ENCODE assay signal across 8 mouse cellular contexts in genomic region chr8:105852146-105852729, GRCm38 (mm10). TPM values are rescaled to one million over a fixed set of nuclear protein-coding genes. Genes with fewer than 3 reads are reported as not detected.
DNase-seq lines count a peak whose midpoint lies in the region; ATAC-seq and TF ChIP-seq lines count a peak whose summit lies in the region.

No protein-coding gene starts in this region.

- 81% methylated on average over 12 of the region's 12 CpGs for WGBS in hindbrain, embryonic 10.5 days
- 82% methylated on average over 12 of the region's 12 CpGs for WGBS in hindbrain, embryonic 11.5 days
- WGBS in hindbrain, embryonic 12.5 days = 81% methylated on average over 12 of the region's 12 CpGs
- WGBS in midbrain, embryonic 13.5 days = 79% methylated on average over 12 of the region's 12 CpGs

- H3K36me3 ChIP-seq in hindbrain, embryonic 10.5 days = peaks cover 30% of the 10 kb centered on the region
- no peaks in the 10 kb centered on the region for H3K36me3 ChIP-seq in hindbrain, embryonic 11.5 days (ENCODE audit: control insufficient read depth, insufficient read depth, low read length)
- H3K36me3 ChIP-seq in G1E (replicated peaks) = peaks cover 41% of the 10 kb centered on the region
- peaks cover 24% of the 10 kb centered on the region for H3K36me3 ChIP-seq in hindbrain, embryonic 12.5 days
- H3K36me3 ChIP-seq in midbrain, embryonic 13.5 days = peaks cover 25% of the 10 kb centered on the region

- H3K4me3 ChIP-seq in hindbrain, embryonic 10.5 days = peak overlapping the region; percentile 84
- no peak overlapping the region for H3K4me3 ChIP-seq in hindbrain, embryonic 11.5 days (ENCODE audit: low read depth, low read length)
- peak overlapping the region; percentile 77 for H3K4me3 ChIP-seq in G1E (ENCODE audit: low read depth, low read length)
- peak overlapping the region; percentile 77; the same call in 1 of the 2 replicates for H3K4me3 ChIP-seq in hindbrain, embryonic 12.5 days
- H3K4me3 ChIP-seq in midbrain, embryonic 13.5 days (replicated peaks) = peak overlapping the region; percentile 90; the same call in 1 of the 2 replicates

- DNase-seq in hindbrain, embryonic 10.5 days (ENCODE audit: low spot score) = peak; percentile 15
- DNase-seq in hindbrain, embryonic 11.5 days (ENCODE audit: low spot score) = no peak
- no peak for DNase-seq in G1E (ENCODE audit: low spot score)
- no peak for DNase-seq in gastrocnemius, adult 18-20 months (ENCODE audit: low spot score)
- no peak for DNase-seq in MN1 (ENCODE audit: low spot score)

- H3K27ac ChIP-seq in hindbrain, embryonic 10.5 days = peak overlapping the region; percentile 89; the same call in 1 of the 2 replicates
- no peak overlapping the region for H3K27ac ChIP-seq in hindbrain, embryonic 11.5 days (ENCODE audit: low read depth, low read length)
- H3K27ac ChIP-seq in hindbrain, embryonic 12.5 days = no peak overlapping the region
- H3K27ac ChIP-seq in midbrain, embryonic 13.5 days = no peak overlapping the region

- no peaks in the 10 kb centered on the region for H3K9me3 ChIP-seq in hindbrain, embryonic 10.5 days
- no peaks in the 10 kb centered on the region for H3K9me3 ChIP-seq in hindbrain, embryonic 11.5 days (ENCODE audit: control insufficient read depth, low read length)
- H3K9me3 ChIP-seq in G1E (replicated peaks) = no peaks in the 10 kb centered on the region
- H3K9me3 ChIP-seq in hindbrain, embryonic 12.5 days (replicated peaks) = no peaks in the 10 kb centered on the region
- H3K9me3 ChIP-seq in midbrain, embryonic 13.5 days = no peaks in the 10 kb centered on the region

- H3K27me3 ChIP-seq in hindbrain, embryonic 10.5 days (ENCODE audit: insufficient read depth, poor library complexity, severe bottlenecking) = no peaks in the 10 kb centered on the region
- no peaks in the 10 kb centered on the region for H3K27me3 ChIP-seq in hindbrain, embryonic 11.5 days (ENCODE audit: control insufficient read depth, insufficient read depth, low read length)
- H3K27me3 ChIP-seq in G1E (ENCODE audit: insufficient read depth, low read length) = no peaks in the 10 kb centered on the region
- no peaks in the 10 kb centered on the region for H3K27me3 ChIP-seq in hindbrain, embryonic 12.5 days
- no peaks in the 10 kb centered on the region for H3K27me3 ChIP-seq in midbrain, embryonic 13.5 days

- TF ChIP-seq CTCF in G1E (IDR thresholded peaks at IDR 0.05; ENCODE audit: low read depth, low read length) = no peak

- H3K9ac ChIP-seq in hindbrain, embryonic 11.5 days (ENCODE audit: low read depth, low read length) = no peak overlapping the region
- H3K9ac ChIP-seq in hindbrain, embryonic 12.5 days = no peak overlapping the region
- H3K9ac ChIP-seq in midbrain, embryonic 13.5 days (replicated peaks) = no peak overlapping the region

- H3K4me1 ChIP-seq in hindbrain, embryonic 10.5 days (replicated peaks) = peaks cover 37% of the 10 kb centered on the region
- H3K4me1 ChIP-seq in hindbrain, embryonic 11.5 days (replicated peaks; ENCODE audit: control insufficient read depth, insufficient read depth, low read length) = peaks cover 11% of the 10 kb centered on the region
- H3K4me1 ChIP-seq in G1E (ENCODE audit: insufficient read depth, low read depth, low read length) = peaks cover 40% of the 10 kb centered on the region
- H3K4me1 ChIP-seq in hindbrain, embryonic 12.5 days = peaks cover 22% of the 10 kb centered on the region
- H3K4me1 ChIP-seq in midbrain, embryonic 13.5 days (replicated peaks) = peaks cover 23% of the 10 kb centered on the region

- no peak for ATAC-seq in hindbrain, embryonic 11.5 days (ENCODE audit: low FRiP score)
- no peak for ATAC-seq in G1E (ENCODE audit: extremely low read depth, insufficient number of reproducible peaks, low FRiP score, poor library complexity, severe bottlenecking)
- ATAC-seq in hindbrain, embryonic 12.5 days (ENCODE audit: low FRiP score) = peak; percentile 0; the same call in 1 of the 2 replicates
- no peak for ATAC-seq in midbrain, embryonic 13.5 days
- no peak for ATAC-seq in monocyte, adult 5-6 weeks (replicated peaks; ENCODE audit: insufficient number of reproducible peaks, low FRiP score, low TSS enrichment, poor library complexity, severe bottlenecking)

- no peak overlapping the region for H3K4me2 ChIP-seq in hindbrain, embryonic 11.5 days (replicated peaks; ENCODE audit: low read depth, low read length)
- H3K4me2 ChIP-seq in hindbrain, embryonic 12.5 days (replicated peaks) = no peak overlapping the region
- H3K4me2 ChIP-seq in midbrain, embryonic 13.5 days (replicated peaks) = no peak overlapping the region

RNA-seq across cellular contexts. Expression of gene Cenpt, which starts 0.8 kb away (rescaled TPM):
- polyA plus RNA-seq in hindbrain, embryonic 10.5 days (2016; fragmentation: Nextera tagmentation; extraction: Ambion mirVana) = 55.2 and 58.1 TPM in 2 replicates
- polyA plus RNA-seq in hindbrain, embryonic 11.5 days (2014; fragmentation: Nextera tagmentation; extraction: Ambion mirVana) = 55.4 TPM in 2 replicates
- total RNA-seq in G1E (2014; fragmentation: Nextera tagmentation) (25.2 and 31.4 TPM in 2 replicates), G1E (2017) (14.4 and 14.6 TPM in 2 replicates)
- polyA plus RNA-seq in G1E (2012) = 12.7 and 12.9 TPM in 2 replicates
- polyA plus RNA-seq in hindbrain, embryonic 12.5 days (2016; fragmentation: Nextera tagmentation; extraction: Ambion mirVana) = 63.8 and 64.5 TPM in 2 replicates
- polyA plus RNA-seq in midbrain, embryonic 13.5 days (2015; fragmentation: Nextera tagmentation; extraction: Ambion mirVana) = 60.9 and 64.9 TPM in 2 replicates
- 3.6 to 7.3 TPM (median 5.4 TPM) in 3 replicates for total RNA-seq in monocyte, adult 5-6 weeks (2017)
- under 1 TPM; 0.93 to 0.98 TPM for total RNA-seq in gastrocnemius, adult 18-20 months (2021)

RNA-seq across cellular contexts. Expression of gene Thap11, which starts 2.7 kb away (rescaled TPM):
- 78.3 and 83.5 TPM in 2 replicates for polyA plus RNA-seq in hindbrain, embryonic 10.5 days (2016; fragmentation: Nextera tagmentation; extraction: Ambion mirVana)
- polyA plus RNA-seq in hindbrain, embryonic 11.5 days (2014; fragmentation: Nextera tagmentation; extraction: Ambion mirVana) = 60.5 and 66.7 TPM in 2 replicates
- total RNA-seq in G1E (2014; fragmentation: Nextera tagmentation) (18.1 and 22.5 TPM in 2 replicates), G1E (2017) (35.8 and 42.5 TPM in 2 replicates)
- polyA plus RNA-seq in G1E (2012) = 31.7 and 34.2 TPM in 2 replicates
- polyA plus RNA-seq in hindbrain, embryonic 12.5 days (2016; fragmentation: Nextera tagmentation; extraction: Ambion mirVana) = 74.3 and 77.8 TPM in 2 replicates
- polyA plus RNA-seq in midbrain, embryonic 13.5 days (2015; fragmentation: Nextera tagmentation; extraction: Ambion mirVana) = 58.9 and 62.2 TPM in 2 replicates
- 12.3 to 21.2 TPM (median 20.9 TPM) in 3 replicates for total RNA-seq in monocyte, adult 5-6 weeks (2017)
- total RNA-seq in gastrocnemius, adult 18-20 months (2021) = 10 to 100 TPM; 21.9 to 22.0 TPM

RNA-seq across cellular contexts. Expression of gene Nutf2, which starts 8.1 kb away (rescaled TPM):
- 364 and 407 TPM in 2 replicates for polyA plus RNA-seq in hindbrain, embryonic 10.5 days (2016; fragmentation: Nextera tagmentation; extraction: Ambion mirVana)
- 256 and 278 TPM in 2 replicates for polyA plus RNA-seq in hindbrain, embryonic 11.5 days (2014; fragmentation: Nextera tagmentation; extraction: Ambion mirVana)
- total RNA-seq in G1E (2014; fragmentation: Nextera tagmentation) (378 and 465 TPM in 2 replicates), G1E (2017) (87.1 and 116 TPM in 2 replicates)
- polyA plus RNA-seq in G1E (2012) = 284 and 322 TPM in 2 replicates
- polyA plus RNA-seq in hindbrain, embryonic 12.5 days (2016; fragmentation: Nextera tagmentation; extraction: Ambion mirVana) = 241 and 248 TPM in 2 replicates
- 253 and 263 TPM in 2 replicates for polyA plus RNA-seq in midbrain, embryonic 13.5 days (2015; fragmentation: Nextera tagmentation; extraction: Ambion mirVana)
- 20.2 to 38.8 TPM (median 28.6 TPM) in 3 replicates for total RNA-seq in monocyte, adult 5-6 weeks (2017)
- 10 to 100 TPM; 43.7 to 44.5 TPM for total RNA-seq in gastrocnemius, adult 18-20 months (2021)

RNA-seq across cellular contexts. Expression of gene Tsnaxip1, which starts 24.7 kb away (rescaled TPM):
- 0.51 and 1.8 TPM in 2 replicates for polyA plus RNA-seq in hindbrain, embryonic 10.5 days (2016; fragmentation: Nextera tagmentation; extraction: Ambion mirVana)
- 1.2 and 1.4 TPM in 2 replicates for polyA plus RNA-seq in hindbrain, embryonic 11.5 days (2014; fragmentation: Nextera tagmentation; extraction: Ambion mirVana)
- not detected in 2 replicates for total RNA-seq in G1E (2014; fragmentation: Nextera tagmentation)
- 0.06 and 0.16 TPM in 2 replicates for total RNA-seq in G1E (2017)
- polyA plus RNA-seq in G1E (2012) = not detected in 2 replicates
- 0.84 and 1.5 TPM in 2 replicates for polyA plus RNA-seq in hindbrain, embryonic 12.5 days (2016; fragmentation: Nextera tagmentation; extraction: Ambion mirVana)
- 0.36 and 0.58 TPM in 2 replicates for polyA plus RNA-seq in midbrain, embryonic 13.5 days (2015; fragmentation: Nextera tagmentation; extraction: Ambion mirVana)
- total RNA-seq in monocyte, adult 5-6 weeks (2017) = 0.19 TPM in 1 of 3 replicates, not detected in the others
- not detected for total RNA-seq in gastrocnemius, adult 18-20 months (2021)

RNA-seq across cellular contexts. Expression of gene Ranbp10, which starts 25.1 kb away (rescaled TPM):
- 10.4 and 11.1 TPM in 2 replicates for polyA plus RNA-seq in hindbrain, embryonic 10.5 days (2016; fragmentation: Nextera tagmentation; extraction: Ambion mirVana)
- polyA plus RNA-seq in hindbrain, embryonic 11.5 days (2014; fragmentation: Nextera tagmentation; extraction: Ambion mirVana) = 13.7 and 17.8 TPM in 2 replicates
- total RNA-seq in G1E (2014; fragmentation: Nextera tagmentation) = 35.6 and 114 TPM in 2 replicates
- total RNA-seq in G1E (2017) = 12.5 and 14.3 TPM in 2 replicates
- polyA plus RNA-seq in G1E (2012) = 22.1 and 29.3 TPM in 2 replicates
- 12.8 and 14.6 TPM in 2 replicates for polyA plus RNA-seq in hindbrain, embryonic 12.5 days (2016; fragmentation: Nextera tagmentation; extraction: Ambion mirVana)
- 13.8 and 15.9 TPM in 2 replicates for polyA plus RNA-seq in midbrain, embryonic 13.5 days (2015; fragmentation: Nextera tagmentation; extraction: Ambion mirVana)
- 11.8 to 19.7 TPM (median 13.0 TPM) in 3 replicates for total RNA-seq in monocyte, adult 5-6 weeks (2017)
- 10 to 100 TPM; 25.6 to 27.4 TPM for total RNA-seq in gastrocnemius, adult 18-20 months (2021)
